Mouse (Mus musculus) lung, postnatal 0 days (tissue): ENCODE measurements around the gene Dnmbp.

Experiments used
- CTCF ChIP-seq: IDR thresholded peaks from 2 replicates; pipeline ENCODE4 v1.5.1; 2016; ENCODE audit warnings: antibody characterized with exemption, mild to moderate bottlenecking
- EP300 ChIP-seq: IDR thresholded peaks from 2 replicates; pipeline ENCODE4 v1.6.1; 2016; ENCODE audit warnings: antibody characterized with exemption, mild to moderate bottlenecking, control low read depth

- no peak for TF ChIP-seq EP300
- no peak for TF ChIP-seq CTCF
Measured at GRCm38 (mm10) chr19:43930366-43930765, 9.6 kb downstream of the Dnmbp start.
